Mouse (Mus musculus): Measurements from ENCODE around the gene Nthl1. TPM values are rescaled to one million over a fixed set of nuclear protein-coding genes. Genes with fewer than 3 reads are reported as not detected.

Gene Nthl1
- polyA plus RNA-seq, 1 experiment from 2014 or later: 33.4 TPM

GRCm38 (mm10) chr17:24640581-24640980 lies 8.1 kb downstream of the Nthl1 start:
- DNase-seq (ENCODE audit: low read depth, low spot score) (no peak), ATAC-seq (no peak)
- in situ Hi-C loops (cut with MboI; ENCODE audit: low pct_unique_long_range_greater_than_20kb): no loop called here
- ChIA-PET CTCF (interaction anchor here (2.0 to 2.9 kb wide), 2 partner anchors 10 to 12 kb away, joined by 4 to 9 read pairs; no protein-coding TSS in a partner anchor), POLR2A (no interaction called here)
- no peaks in the 10 kb centered on the region for H3K27me3 ChIP-seq
- no peak for TF ChIP-seq CTCF (IDR thresholded peaks at IDR 0.05)

- in situ Hi-C loops (cut with MboI; ENCODE audit: low pct_unique_long_range_greater_than_20kb): no loop called here
- POLR2A ChIA-PET: no interaction called here
- CTCF ChIA-PET: interaction anchor here (1.5 to 2.9 kb wide), 4 partner anchors 11 to 103 kb away, joined by 3 to 9 read pairs (median 6); no protein-coding TSS in a partner anchor
Measured at GRCm38 (mm10) chr17:24641944-24642343, 9.5 kb downstream of the Nthl1 start.

GRCm38 (mm10) chr17:24642791-24643343 lies 10.4 kb downstream of the Nthl1 start:
- ChIA-PET CTCF (interaction anchor here (0.8 to 1.9 kb wide), 3 partner anchors 14 to 104 kb away, joined by 3 to 7 read pairs (median 3); no protein-coding TSS in a partner anchor), POLR2A (interaction anchor here (0.6 to 1.7 kb wide), 2 partner anchors 10 to 529 kb away, joined by 3 to 5 read pairs; partner anchors contain the start of genes Nthl1 and Tsc2)
- no peak for TF ChIP-seq CTCF (IDR thresholded peaks at IDR 0.05)
- no peak for ATAC-seq
- in situ Hi-C loops (cut with MboI; ENCODE audit: low pct_unique_long_range_greater_than_20kb): no loop called here
- no peaks in the 10 kb centered on the region for H3K27me3 ChIP-seq
- no peak for DNase-seq (ENCODE audit: low read depth, low spot score)

More at GRCm38 (mm10) chr17:24641944-24642343, 9.5 kb downstream of the Nthl1 start:
- no peak for ATAC-seq
- DNase-seq (ENCODE audit: low read depth, low spot score): no peak
- no peak for TF ChIP-seq CTCF (IDR thresholded peaks at IDR 0.05)
- no peaks in the 10 kb centered on the region for H3K27me3 ChIP-seq

- POLR2A ChIA-PET: interaction anchor here (1.1 to 1.7 kb wide), 2 partner anchors 9 to 12 kb away, joined by 3 to 5 read pairs; partner anchors contain the start of genes Nthl1 and Tsc2
- in situ Hi-C loops (cut with MboI; ENCODE audit: low pct_unique_long_range_greater_than_20kb): no loop called here
- CTCF ChIA-PET: interaction anchor here (1.3 to 1.9 kb wide), 3 partner anchors 10 to 23 kb away, joined by 3 to 7 read pairs (median 4); no protein-coding TSS in a partner anchor
- ATAC-seq (no peak), DNase-seq (ENCODE audit: low read depth, low spot score) (no peak)
- no peaks in the 10 kb centered on the region for H3K27me3 ChIP-seq
- no peak for TF ChIP-seq CTCF (IDR thresholded peaks at IDR 0.05)
Measured at GRCm38 (mm10) chr17:24644030-24644715, 11.7 kb downstream of the Nthl1 start.

GRCm38 (mm10) chr17:24644875-24645721 lies 12.6 kb downstream of the Nthl1 start:
- no peak for TF ChIP-seq CTCF (IDR thresholded peaks at IDR 0.05)
- H3K27me3 ChIP-seq: no peaks in the 10 kb centered on the region
- POLR2A ChIA-PET: no interaction called here
- DNase-seq (ENCODE audit: low read depth, low spot score) (no peak), ATAC-seq (no peak)
- CTCF ChIA-PET: interaction anchor here (1.3 to 1.4 kb wide), 2 partner anchors 9 to 22 kb away, joined by 3 to 4 read pairs; no protein-coding TSS in a partner anchor
- in situ Hi-C loops (cut with MboI; ENCODE audit: low pct_unique_long_range_greater_than_20kb): no loop called here

- ChIA-PET POLR2A (interaction anchor here (0.7 kb wide), 1 partner anchor 23 kb away, joined by 4 read pairs; no protein-coding TSS in a partner anchor), CTCF (no interaction called here)
- ATAC-seq (no peak), DNase-seq (ENCODE audit: low read depth, low spot score) (no peak)
- no peak for TF ChIP-seq CTCF (IDR thresholded peaks at IDR 0.05)
- in situ Hi-C loops (cut with MboI; ENCODE audit: low pct_unique_long_range_greater_than_20kb): no loop called here
- H3K27me3 ChIP-seq: no peaks in the 10 kb centered on the region
Measured at GRCm38 (mm10) chr17:24645916-24646315, 13.4 kb downstream of the Nthl1 start.

GRCm38 (mm10) chr17:24646381-24646780 lies 13.9 kb downstream of the Nthl1 start:
- no peak for TF ChIP-seq CTCF (IDR thresholded peaks at IDR 0.05)
- in situ Hi-C loops (cut with MboI; ENCODE audit: low pct_unique_long_range_greater_than_20kb): no loop called here
- H3K27me3 ChIP-seq: no peaks in the 10 kb centered on the region
- no peak for ATAC-seq
- CTCF ChIA-PET: no interaction called here
- no peak for DNase-seq (ENCODE audit: low read depth, low spot score)
- POLR2A ChIA-PET: interaction anchor here (0.7 kb wide), 1 partner anchor 22 kb away, joined by 4 read pairs; no protein-coding TSS in a partner anchor

- no peaks in the 10 kb centered on the region for H3K27me3 ChIP-seq
- ChIA-PET CTCF (no interaction called here), POLR2A (no interaction called here)
- DNase-seq (ENCODE audit: low read depth, low spot score) (no peak), ATAC-seq (no peak)
- in situ Hi-C loops (cut with MboI; ENCODE audit: low pct_unique_long_range_greater_than_20kb): no loop called here
- no peak for TF ChIP-seq CTCF (IDR thresholded peaks at IDR 0.05)
Measured at GRCm38 (mm10) chr17:24647493-24647892, 15.0 kb downstream of the Nthl1 start.

- DNase-seq (ENCODE audit: low read depth, low spot score): no peak
- TF ChIP-seq CTCF (IDR thresholded peaks at IDR 0.05): no peak
- POLR2A ChIA-PET: no interaction called here
- CTCF ChIA-PET: no interaction called here
- no peak for ATAC-seq
- in situ Hi-C loops (cut with MboI; ENCODE audit: low pct_unique_long_range_greater_than_20kb): no loop called here
- no peaks in the 10 kb centered on the region for H3K27me3 ChIP-seq
Measured at GRCm38 (mm10) chr17:24648731-24649377, 16.4 kb downstream of the Nthl1 start.

GRCm38 (mm10) chr17:24649581-24650069 lies 17.1 kb downstream of the Nthl1 start:
- ATAC-seq: peak; percentile 29
- no peak for TF ChIP-seq CTCF (IDR thresholded peaks at IDR 0.05)
- CTCF ChIA-PET: interaction anchor here (0.9 kb wide), 1 partner anchor 18 kb away, joined by 3 read pairs; no protein-coding TSS in a partner anchor
- no peak for DNase-seq (ENCODE audit: low read depth, low spot score)
- POLR2A ChIA-PET: no interaction called here
- no peaks in the 10 kb centered on the region for H3K27me3 ChIP-seq
- in situ Hi-C loops (cut with MboI; ENCODE audit: low pct_unique_long_range_greater_than_20kb): loop anchor here (10.0 kb wide), 1 partner anchor 185 kb away; no protein-coding TSS in a partner anchor

All from Patski (cell line).